Mouse (Mus musculus): Measurements from ENCODE around the gene Dhx9. TPM values are rescaled to one million over a fixed set of nuclear protein-coding genes. Genes with fewer than 3 reads are reported as not detected.
"Not testable (repeated sequence)": the region's sequence is repeated elsewhere in the genome, so short reads cannot be mapped to it uniquely, and the experiment has no call there.

The Dhx9 gene
- total RNA-seq, 2 experiments from 2014 or later, result 100 to 102 TPM

GRCm38 (mm10) chr1:153432329-153432728 lies 55.1 kb downstream of the Dhx9 start:
- no peak for DNase-seq (ENCODE audit: low spot score in 2 of 2)
- intact Hi-C loops (cut with DNase I), result no loop called here

GRCm38 (mm10) chr1:153431701-153432100 lies 55.8 kb downstream of the Dhx9 start:
- intact Hi-C loops (cut with DNase I), result no loop called here
- DNase-seq (ENCODE audit: low spot score in 2 of 2), result no peak

- intact Hi-C loops (cut with DNase I), result no loop called here
- no peak for DNase-seq (ENCODE audit: low spot score in 2 of 2)
Measured at GRCm38 (mm10) chr1:153431158-153431557, 56.3 kb downstream of the Dhx9 start.

GRCm38 (mm10) chr1:153424770-153425584 lies 62.5 kb downstream of the Dhx9 start, which contains the start of gene Shcbp1l:
Gene Shcbp1l, plus strand, starts transcription at chr1:153425162.
- DNase-seq (ENCODE audit: low spot score in 2 of 2), result peak; percentile 69 to 75
- intact Hi-C loops (cut with DNase I), result no loop called here

- intact Hi-C loops (cut with DNase I), result no loop called here
Measured at GRCm38 (mm10) chr1:153424271-153424670, 63.2 kb downstream of the Dhx9 start.

GRCm38 (mm10) chr1:153417805-153418204 lies 69.7 kb downstream of the Dhx9 start:
- intact Hi-C loops (cut with DNase I), result not testable (repeated sequence)
- DNase-seq (ENCODE audit: low spot score in 2 of 2), result peak; percentile 20 to 31

More at GRCm38 (mm10) chr1:153424271-153424670, 63.2 kb downstream of the Dhx9 start:
- DNase-seq (ENCODE audit: low spot score in 2 of 2), result peak in 1 of 2 experiments; percentile 18

GRCm38 (mm10) chr1:153416271-153416832 lies 71.1 kb downstream of the Dhx9 start:
- DNase-seq (ENCODE audit: low spot score in 2 of 2); intact Hi-C loops (cut with DNase I): not testable (repeated sequence)

GRCm38 (mm10) chr1:153415742-153416141 lies 71.7 kb downstream of the Dhx9 start:
- DNase-seq (ENCODE audit: low spot score in 2 of 2); intact Hi-C loops (cut with DNase I): not testable (repeated sequence)

- DNase-seq (ENCODE audit: low spot score in 2 of 2), result peak; percentile 43 to 53
- intact Hi-C loops (cut with DNase I), result no loop called here
Measured at GRCm38 (mm10) chr1:153414962-153415361, 72.5 kb downstream of the Dhx9 start.

- intact Hi-C loops (cut with DNase I), result not testable (repeated sequence)
- peak; percentile 82 to 83 for DNase-seq (ENCODE audit: low spot score in 2 of 2)
Measured at GRCm38 (mm10) chr1:153414114-153414723, 73.2 kb downstream of the Dhx9 start.

- intact Hi-C loops (cut with DNase I), result not testable (repeated sequence)
- peak; percentile 53 to 66 for DNase-seq (ENCODE audit: low spot score in 2 of 2)
Measured at GRCm38 (mm10) chr1:153413397-153414020, 74.0 kb downstream of the Dhx9 start.

GRCm38 (mm10) chr1:153412663-153413396 lies 74.6 kb downstream of the Dhx9 start:
- intact Hi-C loops (cut with DNase I); DNase-seq (ENCODE audit: low spot score in 2 of 2): not testable (repeated sequence)

- intact Hi-C loops (cut with DNase I), result no loop called here
- DNase-seq (ENCODE audit: low spot score in 2 of 2), result no peak
Measured at GRCm38 (mm10) chr1:153411723-153412122, 75.7 kb downstream of the Dhx9 start.

GRCm38 (mm10) chr1:153410915-153411314 lies 76.5 kb downstream of the Dhx9 start:
- intact Hi-C loops (cut with DNase I), result not testable (repeated sequence)

GRCm38 (mm10) chr1:153408296-153408695 lies 79.2 kb downstream of the Dhx9 start:
- DNase-seq (ENCODE audit: low spot score in 2 of 2); intact Hi-C loops (cut with DNase I): not testable (repeated sequence)

More at GRCm38 (mm10) chr1:153410915-153411314, 76.5 kb downstream of the Dhx9 start:
- not testable (repeated sequence) for DNase-seq (ENCODE audit: low spot score in 2 of 2)

- DNase-seq (ENCODE audit: low spot score in 2 of 2); intact Hi-C loops (cut with DNase I): not testable (repeated sequence)
Measured at GRCm38 (mm10) chr1:153407641-153408040, 79.8 kb downstream of the Dhx9 start.

All from left cerebral cortex, postnatal 25 days (tissue).